Mouse (Mus musculus) skeletal muscle tissue, adult 2 months (tissue): ENCODE measurements at regions not wholly inside any gene's neighbourhood (a gene's known extent, or its start where the extent isn't known, plus 50 kb on each side); places are given as distances from the start of the nearest gene placed in this dataset.

Experiments
- DNase-seq: peaks from one replicate; pipeline ENCODE4 v3.0.0-alpha.2; 2012; ENCODE audit warnings: low read depth, low spot score

DNA sequence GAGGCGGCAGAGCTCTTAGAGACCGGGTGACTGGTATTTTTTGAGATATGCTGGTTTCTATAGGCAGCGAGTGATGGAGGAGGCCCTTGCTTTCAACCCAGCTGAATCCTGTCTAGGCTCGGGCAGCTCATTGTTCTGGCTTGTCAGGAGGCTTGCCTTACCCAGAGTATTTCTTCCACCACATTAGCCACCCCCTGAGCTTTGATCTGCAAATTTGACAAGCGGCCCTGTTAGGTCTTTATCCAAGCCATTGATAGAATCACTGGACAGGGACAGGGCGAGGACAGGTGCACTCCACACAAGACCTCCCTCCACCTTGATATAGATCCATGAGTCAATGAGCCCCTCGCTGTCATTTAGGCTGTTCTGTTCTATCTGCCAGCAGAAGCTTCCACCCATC lies 343.0 kb upstream of the Fam19a5 start:
- DNase-seq, result no peak

DNA sequence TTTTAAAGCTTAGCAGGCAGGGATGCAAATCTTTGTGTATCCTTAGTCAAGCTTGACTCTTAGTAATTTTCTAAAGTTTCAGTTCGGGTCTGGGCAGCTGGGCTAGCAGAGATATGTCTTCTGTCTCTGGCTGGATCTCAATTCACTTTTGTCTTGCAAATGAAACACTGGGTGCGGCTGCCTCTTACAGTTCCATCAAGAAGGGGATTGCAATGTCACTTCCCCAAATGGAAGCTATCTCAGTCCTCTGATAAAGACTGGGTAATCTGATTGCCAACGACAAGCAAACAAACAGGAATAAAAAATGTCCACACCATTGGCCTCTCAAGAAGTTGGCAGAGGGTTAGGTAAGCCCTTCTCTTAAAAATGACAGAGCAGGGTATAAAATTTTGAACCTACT lies 314.1 kb upstream of the Fam19a5 start:
- DNase-seq, result no peak

DNA sequence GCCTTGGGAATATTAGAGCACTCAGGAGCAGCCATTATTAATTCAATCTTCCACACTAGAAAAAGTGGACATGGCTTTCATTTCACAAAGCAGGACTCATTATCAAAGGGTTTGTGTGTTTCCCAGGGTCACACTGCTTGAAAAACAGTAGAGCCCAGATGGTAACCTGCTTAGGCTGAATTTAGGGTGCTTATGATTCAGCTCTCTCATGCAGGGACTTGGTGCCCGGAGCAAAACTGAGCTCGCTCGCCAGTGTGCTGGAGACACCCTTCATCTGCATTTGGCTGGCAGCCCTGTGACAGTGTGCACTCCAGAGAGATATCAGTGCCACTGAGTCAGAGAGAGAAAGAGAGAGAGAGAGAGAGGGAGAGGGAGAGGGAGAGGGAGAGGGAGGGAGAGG lies 308.0 kb upstream of the Fam19a5 start:
- DNase-seq, result no peak

DNA sequence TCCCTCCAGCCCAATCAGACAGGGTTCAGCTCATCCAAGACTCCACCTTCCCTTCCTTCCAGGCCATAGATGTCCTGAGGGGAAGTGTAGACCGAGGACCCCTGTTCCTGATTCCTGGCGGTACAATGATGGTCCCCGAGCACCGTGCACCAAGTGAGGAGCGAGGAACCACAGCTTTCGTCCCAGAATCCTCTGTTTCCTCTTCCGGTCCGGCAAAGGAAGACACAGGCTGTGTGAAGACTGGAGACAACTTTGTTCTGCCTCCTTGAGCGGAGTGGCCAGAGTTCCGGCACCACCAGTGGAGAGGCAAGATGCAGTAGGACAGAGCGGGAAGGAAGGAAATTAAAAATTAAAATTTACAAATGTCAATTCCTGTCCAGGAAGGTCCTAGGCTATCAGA lies 305.0 kb upstream of the Fam19a5 start:
- DNase-seq, result no peak

DNA sequence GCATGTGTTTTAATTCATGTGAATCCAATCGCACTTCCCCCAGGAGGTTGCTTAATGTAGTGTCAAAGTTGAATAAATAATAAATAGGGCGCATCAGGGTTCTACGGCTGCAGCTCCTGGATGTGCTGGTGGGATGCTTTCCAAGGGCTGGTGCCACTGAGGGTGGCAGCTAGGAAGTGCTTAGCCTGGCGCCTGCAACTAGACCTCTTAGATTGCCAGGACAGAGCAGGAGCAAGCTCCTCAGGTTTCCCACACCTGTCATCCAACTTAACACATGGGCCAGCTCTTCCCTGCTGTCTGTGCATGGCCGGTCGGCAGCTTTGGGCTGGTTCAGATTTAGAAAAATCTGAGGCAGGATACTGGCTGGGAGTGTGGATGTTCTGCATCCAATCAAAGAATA lies 282.6 kb upstream of the Fam19a5 start:
- peak; percentile 14 for DNase-seq

DNA sequence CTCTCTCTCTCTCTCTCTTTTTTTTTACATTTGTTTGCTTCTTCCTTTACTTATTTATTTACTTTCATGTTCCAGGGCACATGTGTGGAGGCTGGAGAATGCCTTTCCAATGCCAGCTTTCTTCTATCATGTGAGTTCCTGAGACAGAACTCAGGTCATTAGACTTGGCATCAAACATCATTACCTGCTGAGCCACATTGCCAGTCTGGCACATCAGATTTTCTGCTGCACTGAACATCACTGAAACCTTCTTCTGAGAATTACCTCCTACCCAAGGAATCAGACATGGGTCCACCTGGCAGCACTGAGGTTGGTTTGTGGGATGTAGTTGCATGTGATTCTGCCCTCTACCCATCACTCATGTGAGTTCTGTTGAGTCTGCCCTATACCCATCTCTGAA lies 279.2 kb upstream of the Fam19a5 start:
- no peak for DNase-seq

DNA sequence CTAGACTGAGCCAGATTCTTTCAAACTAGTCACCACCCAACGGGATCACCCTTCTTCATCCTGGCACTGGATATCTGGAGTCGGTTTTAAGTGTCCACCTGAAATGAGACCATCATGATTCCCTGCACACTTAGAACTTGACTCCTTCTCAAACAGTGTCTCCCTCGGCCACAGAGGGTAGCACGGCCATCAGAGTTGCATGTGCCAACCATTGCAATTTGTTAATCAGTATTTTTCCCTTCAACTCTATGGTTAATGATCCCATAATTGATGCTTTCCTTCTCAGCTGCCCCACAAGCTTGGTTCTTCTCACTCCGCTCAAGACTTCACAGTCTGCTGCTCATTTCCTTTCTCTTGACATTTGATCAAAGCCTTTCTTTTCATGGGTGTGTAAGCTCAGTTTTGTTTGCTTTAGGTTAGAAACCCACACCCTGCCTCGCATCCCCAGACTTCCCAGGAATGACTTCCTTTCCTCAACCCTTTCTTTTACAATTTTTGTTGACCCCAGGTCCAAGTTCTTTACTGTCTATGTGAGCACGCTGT lies 253.0 kb upstream of the Fam19a5 start:
- no peak for DNase-seq

DNA sequence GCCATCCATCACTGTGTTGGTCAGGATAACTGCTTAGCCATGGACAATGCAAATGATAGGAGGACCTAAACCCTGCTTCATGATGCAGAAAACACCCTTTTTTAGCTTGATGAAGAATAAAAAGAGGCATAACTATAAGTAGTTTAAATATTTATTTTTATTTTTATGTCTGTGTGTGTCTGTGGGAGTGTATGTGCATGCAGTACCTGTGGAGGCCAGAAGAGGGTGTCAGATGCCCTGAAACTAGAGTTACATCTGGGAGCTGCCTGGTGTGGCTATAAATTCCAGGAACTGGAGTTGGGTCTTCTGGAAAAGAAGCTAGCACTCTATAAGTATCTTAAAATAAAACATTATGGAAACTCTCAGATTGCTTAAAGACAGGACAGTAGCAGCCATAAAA lies 224.2 kb upstream of the Fam19a5 start:
- no peak for DNase-seq

DNA sequence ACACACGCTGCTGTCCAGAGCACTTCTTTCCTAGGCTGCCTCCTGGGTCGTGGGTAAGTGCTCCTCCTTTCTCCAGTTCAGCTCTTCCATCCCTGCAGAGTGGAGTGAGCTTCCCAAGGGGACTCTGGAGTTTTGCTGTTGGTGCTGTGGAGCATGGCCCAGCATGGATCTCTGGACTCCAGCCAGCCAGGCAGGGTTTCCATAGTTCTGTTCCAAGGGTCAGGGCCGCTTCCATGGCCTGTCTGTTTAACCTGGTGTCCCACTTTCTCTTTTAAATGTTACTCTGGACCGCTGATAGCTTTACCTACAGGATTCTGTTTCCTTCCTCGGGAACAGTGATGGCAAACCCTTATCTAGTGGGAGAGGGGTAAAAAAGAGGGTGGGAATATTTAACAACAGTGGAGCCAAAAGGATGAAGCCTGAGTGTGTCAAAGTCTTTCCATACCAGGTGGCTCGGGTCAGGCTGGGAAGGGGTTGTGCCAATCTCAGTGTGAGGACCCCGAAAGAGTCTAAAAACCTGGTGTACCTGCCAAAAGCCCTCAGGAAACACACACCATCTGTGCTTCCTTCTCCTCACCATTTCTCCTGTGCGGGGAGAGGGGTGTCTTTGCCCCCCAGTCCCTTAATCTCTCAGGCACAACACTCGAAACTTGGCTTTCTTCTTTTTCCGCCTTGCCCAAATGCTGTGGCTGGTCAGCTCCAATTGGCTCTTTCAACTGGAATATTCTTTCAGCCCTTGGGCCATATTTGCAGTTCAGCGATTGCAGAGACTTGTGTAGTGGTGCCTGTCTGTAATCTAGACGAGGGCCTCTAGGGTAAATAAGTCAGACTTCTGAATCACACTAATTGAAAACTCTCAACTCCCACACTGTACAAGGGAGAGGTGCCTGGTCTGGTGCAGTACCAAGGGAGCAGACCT lies 222.8 kb upstream of the Fam19a5 start:
- DNase-seq, result no peak

DNA sequence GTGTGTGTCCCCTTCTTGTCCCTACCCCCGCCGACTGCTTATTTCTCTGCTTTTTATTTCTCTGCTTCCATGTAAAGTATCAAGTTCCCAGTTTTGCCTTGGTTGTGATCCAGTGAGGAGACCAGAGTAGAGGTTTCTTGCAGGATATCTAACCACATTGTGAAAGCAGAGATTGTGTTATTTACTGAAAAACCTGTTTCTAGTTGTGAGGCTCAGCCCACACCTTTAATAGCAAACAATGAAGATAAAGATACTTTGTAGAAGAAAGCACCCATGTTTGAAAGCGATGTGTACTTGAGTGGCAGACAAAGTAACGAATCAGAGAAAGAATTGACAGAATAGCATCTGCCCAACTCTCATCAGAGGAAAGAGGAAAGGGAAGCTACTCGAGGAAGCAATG lies 218.7 kb upstream of the Fam19a5 start:
- no peak for DNase-seq

DNA sequence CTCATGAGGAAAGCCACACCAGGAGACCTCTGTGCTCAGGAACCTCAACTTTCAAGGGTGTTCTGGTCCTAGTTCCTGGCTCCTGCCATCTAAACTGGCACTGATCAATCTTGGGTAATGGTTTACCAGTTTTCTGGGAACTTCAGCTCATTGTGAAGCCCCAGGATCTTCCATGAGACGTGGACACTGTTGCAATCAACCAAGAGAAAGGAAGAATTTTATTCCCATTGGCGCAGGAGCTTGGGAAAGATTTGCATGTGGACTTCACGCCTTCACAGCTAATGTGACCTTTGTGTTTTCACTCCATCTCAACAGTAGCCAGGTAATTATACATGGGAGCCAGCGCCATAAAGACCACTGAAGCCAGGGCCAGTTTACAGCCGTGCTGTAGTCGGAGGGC lies 217.8 kb upstream of the Fam19a5 start:
- DNase-seq, result no peak

DNA sequence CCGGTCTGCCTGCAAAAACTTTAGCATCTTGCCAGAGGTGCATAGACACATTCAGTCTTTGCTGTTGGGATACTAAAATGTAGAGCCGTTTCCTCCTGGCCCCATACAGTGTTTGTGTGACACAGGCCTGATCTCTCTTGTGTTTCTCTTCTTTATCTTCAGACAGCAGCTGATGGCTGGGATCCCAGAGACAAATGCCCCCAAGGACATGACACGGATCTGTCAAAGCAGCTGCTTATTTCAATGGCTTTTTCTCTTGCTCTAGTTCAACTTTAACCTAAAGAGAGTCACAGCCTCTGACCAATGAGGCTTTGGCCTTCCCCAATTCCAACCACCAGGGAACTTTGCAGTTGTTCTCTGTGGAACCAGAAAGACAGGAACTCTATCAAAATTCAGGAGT lies 211.7 kb upstream of the Fam19a5 start:
- no peak for DNase-seq

DNA sequence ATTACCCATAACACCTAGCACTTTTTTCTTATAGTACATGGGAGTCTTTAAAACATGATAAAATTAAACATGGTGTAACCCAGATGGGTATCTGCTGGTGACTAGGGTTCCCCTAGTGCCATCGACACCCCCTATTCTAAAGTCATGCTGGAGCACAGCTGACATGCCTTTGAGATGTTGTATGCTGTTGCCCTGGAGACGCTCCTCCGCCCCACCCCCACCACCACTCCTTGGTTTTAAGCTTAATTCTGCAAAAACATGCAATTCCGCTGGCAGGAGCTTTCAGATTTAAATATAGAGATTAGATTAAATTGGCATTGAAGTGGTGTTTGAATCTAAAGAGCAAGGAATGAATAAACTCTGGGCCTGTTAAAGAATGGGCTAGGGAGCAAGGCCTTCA lies 210.6 kb upstream of the Fam19a5 start:
- DNase-seq, result no peak

DNA sequence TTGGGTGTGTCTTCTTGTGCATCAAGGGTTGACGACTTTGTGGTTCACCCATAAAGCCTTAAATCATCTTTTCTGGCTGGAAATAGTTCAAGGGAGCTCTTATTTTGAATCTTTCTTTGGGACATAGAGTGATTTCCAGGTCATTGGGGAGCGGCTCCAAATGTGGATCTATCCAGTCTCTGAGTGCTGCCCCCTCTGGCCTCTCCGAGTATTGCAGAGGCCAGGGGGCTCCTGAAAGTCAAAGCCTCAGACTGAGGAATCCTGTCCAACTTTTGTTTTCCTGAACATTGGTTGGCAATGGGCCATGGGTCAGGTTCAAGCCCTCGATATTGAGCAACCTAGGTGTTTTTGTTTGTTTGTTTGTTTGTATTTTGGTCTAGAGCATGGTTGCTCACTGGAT lies 209.7 kb upstream of the Fam19a5 start:
- no peak for DNase-seq

DNA sequence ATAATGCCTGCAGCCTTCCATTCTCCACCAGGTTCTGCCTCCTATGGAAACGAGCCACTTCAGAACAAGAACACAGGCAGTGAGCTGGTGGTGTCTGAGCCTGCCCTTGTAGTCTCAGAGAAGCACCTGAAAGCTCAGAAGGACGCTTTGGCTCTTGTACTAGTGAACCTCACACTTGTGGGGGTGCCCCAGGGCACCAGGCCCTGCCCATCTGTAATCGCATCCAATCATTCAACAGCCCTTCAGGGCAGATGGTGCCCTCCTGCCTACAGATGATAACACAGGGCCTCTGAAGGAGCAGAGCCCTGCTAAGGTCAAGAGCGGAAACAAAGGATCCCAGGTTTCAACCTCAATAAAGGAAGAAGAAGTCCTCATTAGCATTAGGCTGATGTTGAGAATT lies 208.8 kb upstream of the Fam19a5 start:
- DNase-seq, result no peak

DNA sequence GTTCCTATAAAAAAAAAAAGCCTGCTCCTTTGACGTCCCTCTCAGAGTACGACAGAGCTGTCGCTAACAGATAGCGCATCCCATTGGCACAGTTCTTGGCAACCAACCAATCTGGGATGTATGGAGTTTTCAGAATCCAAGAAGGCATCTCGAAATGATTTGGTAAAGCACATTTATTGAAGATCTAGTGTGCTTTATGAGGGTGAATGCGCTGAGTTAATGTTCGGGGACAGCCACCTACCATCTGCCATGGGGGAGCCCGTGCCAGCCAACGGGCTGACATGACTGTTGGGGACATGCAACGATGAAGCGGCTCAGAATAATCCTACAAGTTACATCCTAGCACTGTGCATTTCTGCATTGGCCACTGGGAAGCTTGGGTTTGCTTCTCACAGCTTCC lies 208.4 kb upstream of the Fam19a5 start:
- no peak for DNase-seq

DNA sequence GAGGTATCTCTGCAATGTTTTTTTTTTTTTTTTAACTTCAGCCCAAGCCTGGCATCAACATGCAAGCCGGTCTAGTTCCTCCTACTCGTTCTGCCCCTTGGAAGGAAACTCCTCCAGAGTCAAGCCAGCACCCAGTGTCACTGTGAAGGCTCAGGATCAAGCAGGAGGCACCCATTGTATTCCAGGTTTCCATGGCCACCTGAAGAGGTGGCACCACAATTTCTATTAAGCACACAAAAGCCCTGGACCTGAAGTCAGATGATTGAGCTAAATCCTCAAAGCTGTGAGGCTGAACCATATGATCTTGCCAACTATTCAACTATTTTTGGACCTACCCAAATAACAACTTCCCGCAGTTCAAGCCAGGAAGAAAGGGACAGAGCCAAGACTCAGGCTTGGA lies 204.2 kb upstream of the Fam19a5 start:
- no peak for DNase-seq

DNA sequence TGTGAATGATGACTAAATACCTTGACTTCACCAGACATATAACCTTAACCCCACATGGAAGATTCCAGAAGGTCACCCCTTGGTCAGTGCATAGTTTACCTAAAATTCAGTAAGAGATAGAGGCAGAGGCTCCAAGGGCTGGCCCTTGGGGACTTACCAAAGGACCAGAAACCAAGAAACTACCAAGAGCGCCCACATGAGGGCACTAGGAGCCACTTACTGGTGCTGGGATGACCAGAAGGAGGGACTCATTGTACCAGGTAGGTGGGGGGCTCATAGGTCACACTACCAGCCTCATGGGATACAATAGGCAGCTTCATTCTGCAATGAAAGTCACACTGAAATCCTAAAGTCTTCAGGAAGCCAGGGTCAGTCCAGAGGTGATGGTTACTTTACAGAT lies 201.4 kb upstream of the Fam19a5 start:
- no peak for DNase-seq

DNA sequence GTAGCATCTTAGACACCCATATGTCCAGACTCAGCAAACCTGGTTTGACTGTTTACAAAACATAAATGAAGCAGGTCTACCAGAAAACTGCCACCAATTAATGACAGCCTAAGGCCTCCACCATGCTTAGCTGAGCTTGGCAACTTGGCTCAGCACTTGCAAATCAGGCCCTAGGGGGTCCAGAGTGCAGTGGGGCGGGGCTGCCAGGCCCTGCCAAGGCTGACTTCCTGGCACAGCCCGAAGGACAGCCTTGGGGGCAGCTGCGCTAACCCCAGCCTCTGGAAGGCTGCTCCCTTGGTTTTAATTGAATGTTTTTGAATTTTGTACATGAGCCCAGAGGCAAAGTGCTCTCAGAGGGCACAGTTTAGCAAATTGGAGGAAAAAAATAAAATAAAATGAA lies 198.3 kb upstream of the Fam19a5 start:
- no peak for DNase-seq

DNA sequence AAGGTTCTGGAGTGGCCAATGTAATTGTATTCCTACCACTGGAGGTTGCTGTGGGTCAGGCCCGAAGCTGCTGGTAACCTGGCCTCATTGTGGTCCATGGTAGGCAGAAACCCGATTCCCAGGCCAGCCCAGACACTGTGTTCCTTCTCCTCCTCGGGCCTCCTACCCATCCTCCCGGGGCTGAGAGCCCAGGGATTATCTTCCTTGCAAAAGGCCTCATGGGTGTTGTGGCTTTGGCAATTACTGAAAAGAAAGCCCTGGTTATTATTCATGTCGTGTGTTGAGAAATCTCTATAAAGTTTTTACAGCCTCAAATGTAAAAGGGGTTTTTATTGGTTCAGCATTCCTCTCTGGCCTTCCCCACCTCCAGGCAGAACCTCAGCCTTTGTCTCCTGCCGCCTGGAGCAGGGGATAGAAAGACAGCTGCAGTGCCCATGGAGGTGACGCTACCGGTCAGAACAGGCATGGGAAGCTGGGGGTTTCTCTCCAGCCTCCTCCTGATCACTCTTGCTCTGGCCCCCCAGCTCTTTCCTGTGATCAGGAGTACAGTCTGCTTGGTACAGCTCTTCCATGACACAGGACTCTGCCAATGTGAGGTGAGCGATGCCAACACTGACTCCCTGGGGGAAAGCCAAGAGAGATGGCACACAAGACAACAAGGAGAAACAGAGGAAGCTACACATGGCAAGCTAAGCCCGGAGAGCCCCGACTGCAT lies 194.4 kb upstream of the Fam19a5 start:
- no peak for DNase-seq

DNA sequence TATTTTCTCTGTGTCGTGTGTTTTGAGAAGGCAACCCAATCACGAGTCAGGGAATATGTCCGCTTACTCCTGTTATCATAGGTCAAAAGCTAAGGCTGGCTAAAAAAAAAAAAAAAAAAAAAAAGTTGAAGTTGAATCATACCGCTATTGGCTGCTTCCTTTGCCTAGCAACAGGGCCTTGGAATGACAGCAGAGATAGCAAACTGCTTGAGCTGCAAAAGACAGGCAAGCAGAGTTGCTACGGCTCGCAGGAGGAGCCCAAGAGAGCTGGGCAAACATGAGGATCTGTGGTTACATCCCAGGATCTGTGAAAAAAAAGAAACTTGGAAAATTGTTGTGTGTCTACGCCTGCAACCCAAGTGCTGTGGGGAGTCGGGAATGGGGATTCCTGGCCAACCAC lies 191.3 kb upstream of the Fam19a5 start:
- DNase-seq, result no peak

DNA sequence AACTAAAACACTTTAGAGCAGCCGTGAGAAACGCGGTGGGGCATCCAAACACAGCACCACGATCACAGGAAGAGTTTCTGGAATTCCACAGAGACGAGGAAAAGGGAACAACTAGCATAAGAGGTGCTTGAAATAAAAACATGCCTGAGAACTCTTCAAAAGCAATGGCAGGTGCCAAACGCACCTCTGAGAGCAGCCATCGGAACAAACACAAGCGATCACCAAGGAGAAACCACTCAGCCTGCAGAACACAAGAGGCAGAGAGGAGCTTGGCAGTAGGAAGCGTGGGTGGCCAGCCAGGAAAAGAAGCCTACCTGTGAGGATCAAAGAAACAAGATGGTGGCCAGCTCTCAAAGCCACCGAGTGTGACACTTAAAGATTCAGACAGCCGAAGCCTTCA lies 190.2 kb upstream of the Fam19a5 start:
- no peak for DNase-seq

DNA sequence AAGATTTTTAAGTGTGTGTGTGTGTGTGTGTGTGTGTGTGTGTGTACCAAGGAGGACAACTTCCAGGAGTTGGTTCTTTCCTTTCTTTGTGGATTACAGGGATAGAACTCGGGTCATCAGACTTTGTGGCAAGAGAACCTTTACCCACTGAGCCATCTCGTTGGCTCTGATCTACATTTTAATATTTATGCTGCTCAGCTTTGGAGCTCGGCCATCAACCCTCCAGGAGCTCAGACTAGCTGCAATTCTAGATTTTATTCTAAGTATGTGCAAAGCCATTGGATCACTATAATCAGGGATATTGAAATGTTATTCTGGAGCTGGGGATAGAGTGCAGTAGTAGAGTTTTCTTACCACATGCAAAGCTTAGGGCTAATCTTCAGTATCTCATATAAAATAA lies 183.6 kb upstream of the Fam19a5 start:
- DNase-seq, result no peak
